Mouse (Mus musculus) urinary bladder, postnatal 10 days (tissue): ENCODE results near the gene Mrrf.

Experiments
- DNase-seq: peaks from one replicate; pipeline ENCODE4 v3.0.0; 2022; ENCODE audit warnings: low spot score

The Mrrf gene

GRCm38 (mm10) chr2:36230967-36231366, 94.8 kb downstream of the Mrrf start:
- no peak for DNase-seq

- no peak for DNase-seq
These were observed 98.6 kb downstream of the Mrrf start for GRCm38 (mm10) chr2:36234526-36235368.

GRCm38 (mm10) chr2:36235917-36236316, 99.7 kb downstream of the Mrrf start:
- no peak for DNase-seq

GRCm38 (mm10) chr2:36236889-36237288, 100.7 kb downstream of the Mrrf start:
- DNase-seq = no peak

GRCm38 (mm10) chr2:36237557-36237956, 101.4 kb downstream of the Mrrf start:
- no peak for DNase-seq

GRCm38 (mm10) chr2:36238467-36238866, 102.3 kb downstream of the Mrrf start:
- no peak for DNase-seq

- DNase-seq = no peak
These were observed 102.8 kb downstream of the Mrrf start for GRCm38 (mm10) chr2:36238951-36239350.
